ENCODE assay signal across 8 mouse cellular contexts in genomic region chr1:191275527-191275926, GRCm38 (mm10). TPM values are rescaled to one million over a fixed set of nuclear protein-coding genes. Genes with fewer than 3 reads are reported as not detected.
DNase-seq lines count a peak whose midpoint lies in the region; ATAC-seq and TF ChIP-seq lines count a peak whose summit lies in the region.

No protein-coding gene starts in this region.

- no peaks in the 10 kb centered on the region for H3K9me3 ChIP-seq in midbrain, embryonic 13.5 days

- H3K27me3 ChIP-seq in cerebellum, adult 2 months (ENCODE audit: control insufficient read depth, insufficient read depth, low read length), result no peaks in the 10 kb centered on the region
- H3K27me3 ChIP-seq in midbrain, embryonic 13.5 days, result no peaks in the 10 kb centered on the region

- peak; percentile 71 for TF ChIP-seq CTCF in cerebellum, adult 2 months (IDR thresholded peaks at IDR 0.05; ENCODE audit: borderline replicate concordance, insufficient read depth, low read depth, low read length)

- no peaks in the 10 kb centered on the region for H3K4me1 ChIP-seq in cerebellum, adult 2 months (ENCODE audit: control insufficient read depth, insufficient read depth, low read length)
- H3K4me1 ChIP-seq in midbrain, embryonic 13.5 days (replicated peaks), result no peaks in the 10 kb centered on the region; the same call in 1 of the 2 replicates

- intact Hi-C loops in left cerebral cortex, postnatal 36 days (cut with DNase I), result loop anchor here (10.0 kb wide), 1 partner anchor 181 kb away; the partner anchor contains the start of gene Batf3

- H3K36me3 ChIP-seq in midbrain, embryonic 13.5 days, result no peaks in the 10 kb centered on the region

- H3K27ac ChIP-seq in cerebellum, adult 2 months (ENCODE audit: insufficient read depth, low read length), result no peak overlapping the region
- H3K27ac ChIP-seq in midbrain, embryonic 13.5 days, result no peak overlapping the region

- TF ChIP-seq POLR2A in cerebellum, adult 2 months (IDR thresholded peaks at IDR 0.05; ENCODE audit: borderline replicate concordance, insufficient read depth, low read length), result no peak

- DNase-seq in left cerebral cortex, adult 18-20 months (ENCODE audit: low spot score in 2 of 2), result peak; percentile 64 to 76
- DNase-seq in left cerebral cortex, adult 11 months (ENCODE audit: low spot score), result no peak
- DNase-seq in cerebellum, adult 2 months, result peak; percentile 30 to 59
- peak; percentile 62 to 67 for DNase-seq in frontal cortex, postnatal 36 days (ENCODE audit: low spot score in 2 of 2)
- peak; percentile 87 for DNase-seq in induced T-regulatory cell, adult 2 months (ENCODE audit: low read depth)
- DNase-seq in left cerebral cortex, postnatal 36 days (ENCODE audit: low spot score in 2 of 2), result peak; percentile 40 to 50
- peak; percentile 73 to 91 for DNase-seq in spleen, postnatal 4 days (ENCODE audit: low spot score in 2 of 2)

- no peak overlapping the region for H3K9ac ChIP-seq in midbrain, embryonic 13.5 days (replicated peaks)

- peak; percentile 63 for ATAC-seq in midbrain, embryonic 13.5 days

- WGBS in cerebellum, adult 2 months, result 8% methylated on average over 12 of the region's 12 CpGs
- 3% methylated on average over 12 of the region's 12 CpGs for WGBS in midbrain, embryonic 13.5 days

- H3K4me3 ChIP-seq in cerebellum, adult 2 months (replicated peaks; ENCODE audit: insufficient read depth, low read depth, low read length), result no peak overlapping the region
- H3K4me3 ChIP-seq in midbrain, embryonic 13.5 days (replicated peaks), result no peak overlapping the region

- no peak overlapping the region; the same call in 1 of the 2 replicates for H3K4me2 ChIP-seq in midbrain, embryonic 13.5 days (replicated peaks)

RNA-seq across cellular contexts. Expression of gene Nenf, which starts 42.5 kb away (rescaled TPM):
- 10 to 100 TPM; 76.1 to 80.3 TPM for total RNA-seq in left cerebral cortex, adult 18-20 months (2021)
- 150 and 156 TPM in 2 replicates for polyA plus RNA-seq in cerebellum, adult 2 months (2012; rRNA removed)
- 10 to 100 TPM; 66.1 to 76.7 TPM for total RNA-seq in left cerebral cortex, postnatal 36 days (2021)
- 81.7 and 87.5 TPM in 2 replicates for polyA plus RNA-seq in midbrain, embryonic 13.5 days (2015; fragmentation: Nextera tagmentation; extraction: Ambion mirVana)

RNA-seq across cellular contexts. Expression of gene Tmem206, which starts 50.2 kb away (rescaled TPM):
- total RNA-seq in left cerebral cortex, adult 18-20 months (2021), result 10 to 100 TPM in 1 of 2 experiments, 1 to 10 TPM in 1; 8.2 to 10.4 TPM
- polyA plus RNA-seq in cerebellum, adult 2 months (2012; rRNA removed), result 11.5 and 13.4 TPM in 2 replicates
- 1 to 10 TPM; 8.2 to 8.7 TPM for total RNA-seq in left cerebral cortex, postnatal 36 days (2021)
- 46.9 and 48.7 TPM in 2 replicates for polyA plus RNA-seq in midbrain, embryonic 13.5 days (2015; fragmentation: Nextera tagmentation; extraction: Ambion mirVana)

RNA-seq across cellular contexts. Expression of gene Atf3, which starts 57.7 kb away (rescaled TPM):
- total RNA-seq in left cerebral cortex, adult 18-20 months (2021), result 1 to 10 TPM in 1 of 2 experiments, under 1 TPM in 1; 0.91 to 3.1 TPM
- 1.00 and 1.1 TPM in 2 replicates for polyA plus RNA-seq in cerebellum, adult 2 months (2012; rRNA removed)
- total RNA-seq in left cerebral cortex, postnatal 36 days (2021), result 1 to 10 TPM in 1 of 2 experiments, under 1 TPM in 1; 0.68 to 1.2 TPM
- 0.83 and 1.2 TPM in 2 replicates for polyA plus RNA-seq in midbrain, embryonic 13.5 days (2015; fragmentation: Nextera tagmentation; extraction: Ambion mirVana)
